Mouse (Mus musculus) CH12.LX (cell line): ENCODE data around the gene Rps11. TPM values are rescaled to one million over a fixed set of nuclear protein-coding genes. Genes with fewer than 3 reads are reported as not detected.
"Not testable (repeated sequence)": the region's sequence is repeated elsewhere in the genome, so short reads cannot be mapped to it uniquely, and the experiment has no call there.

ENCODE experiments used
- DNase-seq: peaks from one replicate; pipeline ENCODE4 v3.0.0-alpha.2; 2013; ENCODE audit errors: extremely low read depth
- H3K27ac ChIP-seq: 2 replicates; pipeline ENCODE4 v1.5.1; 2012; ENCODE audit warnings: low read depth, mild to moderate bottlenecking, control low read depth, moderate library complexity; ENCODE audit not compliant: insufficient read depth
- H3K27me3 ChIP-seq: replicated peaks from 2 replicates; pipeline ENCODE3; 2012; ENCODE audit warnings: inconsistent platforms
- H3K36me3 ChIP-seq, 2 experiments: replicated peaks in 1 of 2; 2 replicates each; pipeline versions ENCODE3 to v1.6.1; 2012; ENCODE audit warnings: inconsistent platforms in 1 of 2, low read length in 1 of 2, mild to moderate bottlenecking in 1 of 2, mixed read lengths in 1 of 2, moderate library complexity in 1 of 2; ENCODE audit not compliant: control insufficient read depth in 1 of 2, insufficient read depth in 1 of 2
- H3K4me1 ChIP-seq, 2 experiments: 2 replicates each; pipeline ENCODE4 v1.6.1; 2012; ENCODE audit warnings: inconsistent platforms in 1 of 2, moderate library complexity in 1 of 2; ENCODE audit not compliant: insufficient read depth in 2 of 2, control insufficient read depth in 1 of 2
- H3K4me2 ChIP-seq: 2 replicates; pipeline ENCODE4 v1.6.1; 2012; ENCODE audit warnings: low read depth, mild to moderate bottlenecking, control low read depth; ENCODE audit not compliant: poor library complexity, insufficient read depth, severe bottlenecking
- H3K4me3 ChIP-seq, 3 experiments: fragments of 150-350 bp in 1 of 3; sonication (generic) in 1 of 3; replicated peaks in 1 of 3; 2 replicates each; pipeline versions ENCODE3 to v1.5.1; 2011 to 2012; ENCODE audit warnings: low read depth in 2 of 3, low read length in 2 of 3, mild to moderate bottlenecking in 2 of 3, moderate library complexity in 2 of 3, control low read depth in 1 of 3, improper control_type of control experiment in 1 of 3, inconsistent platforms in 1 of 3, mixed read lengths in 1 of 3; ENCODE audit not compliant: poor library complexity in 1 of 3
- H3K79me2 ChIP-seq: replicated peaks from 2 replicates; pipeline ENCODE4 v1.6.1; 2012; ENCODE audit warnings: mild to moderate bottlenecking, moderate library complexity; ENCODE audit not compliant: control insufficient read depth, poor library complexity, insufficient read depth, severe bottlenecking; ENCODE audit errors: extremely low read depth
- H3K9ac ChIP-seq: 2 replicates; pipeline ENCODE4 v1.6.1; 2012; ENCODE audit warnings: low read depth, mild to moderate bottlenecking, control low read depth, moderate library complexity; ENCODE audit not compliant: insufficient read depth
- H3K9me3 ChIP-seq: replicated peaks from 2 replicates; pipeline ENCODE3; 2012; ENCODE audit warnings: low read length, inconsistent platforms, mixed read lengths
- CHD1 ChIP-seq: IDR thresholded peaks from 2 replicates; pipeline ENCODE4 v1.6.1; 2012; ENCODE audit warnings: low read depth, low read length, improper control_type of control experiment, inconsistent platforms
- CTCF ChIP-seq, 2 experiments: IDR thresholded peaks in 1 of 2; conservative IDR thresholded peaks in 1 of 2; 2 replicates each; pipeline ENCODE4 v1.5.1; 2011 to 2012; ENCODE audit warnings: low read depth in 2 of 2, low read length in 2 of 2, improper control_type of control experiment in 1 of 2, inconsistent platforms in 1 of 2, mild to moderate bottlenecking in 1 of 2, moderate library complexity in 1 of 2
- EP300 ChIP-seq: IDR thresholded peaks from 2 replicates; pipeline ENCODE4 v1.6.1; 2011; ENCODE audit warnings: low read length, improper control_type of control experiment
- ETS1 ChIP-seq: conservative IDR thresholded peaks from 2 replicates; pipeline ENCODE4 v1.6.1; 2012; ENCODE audit warnings: low read depth, mild to moderate bottlenecking, inconsistent platforms, low read length, improper control_type of control experiment, moderate library complexity
- HCFC1 ChIP-seq: IDR thresholded peaks from 2 replicates; pipeline ENCODE4 v1.6.1; 2012; ENCODE audit warnings: low read depth, mild to moderate bottlenecking, inconsistent platforms, low read length, improper control_type of control experiment
- JUND ChIP-seq: conservative IDR thresholded peaks from 2 replicates; pipeline ENCODE4 v1.6.1; 2011; ENCODE audit warnings: low read depth, low read length, improper control_type of control experiment
- KAT2A ChIP-seq: IDR thresholded peaks from 2 replicates; pipeline ENCODE4 v1.6.1; 2012; ENCODE audit warnings: low read length, improper control_type of control experiment, inconsistent platforms; ENCODE audit not compliant: insufficient replicate concordance
- MAFK ChIP-seq: IDR thresholded peaks from 2 replicates; pipeline ENCODE4 v1.6.1; 2011; ENCODE audit warnings: low read length, improper control_type of control experiment; ENCODE audit not compliant: insufficient replicate concordance
- MAX ChIP-seq: IDR thresholded peaks from 2 replicates; pipeline ENCODE4 v1.6.1; 2011; ENCODE audit warnings: low read length, improper control_type of control experiment
- MAZ ChIP-seq: IDR thresholded peaks from 2 replicates; pipeline ENCODE4 v1.6.1; 2012; ENCODE audit warnings: low read depth, mild to moderate bottlenecking, inconsistent platforms, low read length, improper control_type of control experiment, moderate library complexity
- MXI1 ChIP-seq: IDR thresholded peaks from 2 replicates; pipeline ENCODE4 v1.6.1; 2011; ENCODE audit warnings: mild to moderate bottlenecking, low read depth, low read length, improper control_type of control experiment
- MYC ChIP-seq: IDR thresholded peaks from 2 replicates; pipeline ENCODE4 v1.6.1; 2011; ENCODE audit warnings: low read depth, mild to moderate bottlenecking, improper control_type of control experiment, low read length
- NRF1 ChIP-seq: IDR thresholded peaks from 2 replicates; pipeline ENCODE4 v1.6.1; 2014; ENCODE audit warnings: low read depth, mild to moderate bottlenecking, inconsistent platforms, low read length, improper control_type of control experiment, moderate library complexity
- POLR2A ChIP-seq: IDR thresholded peaks from 2 replicates; pipeline ENCODE4 v1.6.1; 2011; ENCODE audit warnings: low read depth, mild to moderate bottlenecking, improper control_type of control experiment, low read length
- POLR2AphosphoS2 ChIP-seq: IDR thresholded peaks from 2 replicates; pipeline ENCODE4 v1.6.1; 2011; ENCODE audit warnings: low read depth, low read length, improper control_type of control experiment
- RCOR1 ChIP-seq: conservative IDR thresholded peaks from 2 replicates; pipeline ENCODE4 v1.6.1; 2012; ENCODE audit warnings: low read depth, mild to moderate bottlenecking, inconsistent platforms, low read length, improper control_type of control experiment
- SIN3A ChIP-seq: IDR thresholded peaks from 2 replicates; pipeline ENCODE4 v1.6.1; 2012; ENCODE audit warnings: low read length, improper control_type of control experiment, inconsistent platforms
- TBP ChIP-seq: conservative IDR thresholded peaks from 2 replicates; pipeline ENCODE4 v1.6.1; 2011; ENCODE audit warnings: low read depth, low read length, improper control_type of control experiment
- ZMIZ1 ChIP-seq: IDR thresholded peaks from 2 replicates; pipeline ENCODE4 v1.6.1; 2012; ENCODE audit warnings: low read depth, mild to moderate bottlenecking, inconsistent platforms, low read length, improper control_type of control experiment
- ZNF384 ChIP-seq: IDR thresholded peaks from 2 replicates; pipeline ENCODE4 v1.6.1; 2012; ENCODE audit warnings: low read depth, low read length, improper control_type of control experiment, inconsistent platforms
- dilution Hi-C: fragments of 300-500 bp; cut with MboI; formaldehyde crosslinking; loops from 2 replicates; pipeline ENCODE4 v1.14.3; 2020; ENCODE audit warnings: low sequenced_read_pairs; ENCODE audit not compliant: extremely low pct_unique_long_range_greater_than_20kb, extremely low pct_ligation_motif_present
- in situ Hi-C: fragments of 300-500 bp; cut with MboI; formaldehyde crosslinking; loops from 3 replicates; pipeline ENCODE4 v1.14.3; 2019; ENCODE audit warnings: low sequenced_read_pairs, low pct_ligation_motif_present, low pct_unique_long_range_greater_than_20kb, mixed read lengths
- polyA plus RNA-seq: library from polyadenylated mRNA; unstranded; fragments of >175 nt; gene quantifications from 2 replicates; pipeline ENCODE4 v1.2.1, GENCODE M21; 2012; ENCODE audit warnings: low read depth; ENCODE audit not compliant: insufficient read length
- total RNA-seq, 2 experiments: library from RNA; depleted of rRNA; stranded (reverse); fragments of 300-350 nt in 1 of 2; fragments of >200 nt in 1 of 2; gene quantifications; 2 replicates each; pipeline ENCODE4 v1.2.3; 2012 to 2014

Rps11 gene
- total and polyA plus RNA-seq, 3 experiments = 898 to 1,839 (median 1,699) TPM

DNA sequence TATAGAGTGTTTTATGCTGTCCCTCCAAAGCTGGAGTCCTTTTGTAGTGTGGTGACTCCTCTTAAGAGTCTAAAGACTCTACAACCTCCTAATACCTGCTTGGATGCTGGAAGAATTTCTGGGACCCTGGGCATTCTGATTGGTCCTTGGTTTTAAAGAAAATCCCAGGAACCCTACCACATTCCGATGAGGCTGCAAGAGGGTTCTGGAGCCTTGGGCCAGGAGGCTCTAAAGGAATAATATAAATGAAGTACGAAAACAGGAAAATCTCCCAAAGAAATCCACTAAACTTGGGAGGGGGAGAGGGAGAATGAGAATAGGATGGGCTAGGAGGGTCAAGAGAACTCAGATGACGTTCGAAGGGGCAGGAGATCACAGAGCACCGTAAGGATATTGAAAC lies 29.3 kb upstream of the Rps11 start:
- DNase-seq = no peak
- in situ Hi-C loops = no loop called here
- Histone ChIP-seq H3K4me1 (peaks cover 5 to 36% of the 10 kb centered on the region in 2 experiments), H3K27me3 (no peaks in the 10 kb centered on the region), H3K36me3 (peaks cover 0 to 35% of the 10 kb centered on the region in 2 experiments), H3K4me2 (peak overlapping the region; percentile 78), H3K9me3 (no peaks in the 10 kb centered on the region), H3K79me2 (no peaks in the 10 kb centered on the region), H3K27ac (peak overlapping the region; percentile 83; the same call in 1 of the 2 replicates), H3K4me3 (peak overlapping the region; percentile 62 to 90 (median 74))
- dilution Hi-C loops = no loop called here
- TF ChIP-seq JUND (no peak), SIN3A (no peak), MAFK (no peak), ETS1 (no peak), MXI1 (no peak), POLR2A (no peak), ZMIZ1 (no peak), MAX (no peak), MYC (no peak), KAT2A (no peak), ZNF384 (no peak), POLR2AphosphoS2 (no peak), HCFC1 (no peak), MAZ (no peak), TBP (no peak), CHD1 (no peak), EP300 (no peak), RCOR1 (no peak), NRF1 (no peak)
- TF ChIP-seq, all 38 proteins: peak for 0
- peak overlapping the region; percentile 96 for H3K9ac ChIP-seq

GRCm38 (mm10) chr7:45153052-45153451 lies 28.8 kb upstream of the Rps11 start:
- H3K36me3 ChIP-seq = peaks cover 0 to 35% of the 10 kb centered on the region in 2 experiments
- dilution Hi-C loops, H3K27ac ChIP-seq, H3K9me3 ChIP-seq, DNase-seq, H3K79me2 ChIP-seq: not testable (repeated sequence)
- TF ChIP-seq TBP (peak; percentile 60; the same call in 1 of the 2 replicates), CTCF (conservative IDR thresholded peaks at IDR 0.05 in 1 of 2, IDR thresholded peaks at IDR 0.05 in 1 of 2; ENCODE audit: low read depth in 2 of 2, low read length in 2 of 2) (0 out of 4 replicates have a peak, but pooled peaks of 1 of the 2 experiments have one; percentile 10)
- TF ChIP-seq, all 38 proteins: peak for 2; not testable (repeated sequence) for 36
- Histone ChIP-seq H3K4me1 (peaks cover 5 to 38% of the 10 kb centered on the region in 2 experiments), H3K4me3 (peak overlapping the region in 1 of 3 experiments; percentile 74), H3K4me2 (0 out of 2 replicates have a peak overlapping the region, but pooled peaks have one; percentile 78)
- H3K27me3 ChIP-seq, H3K9ac ChIP-seq, in situ Hi-C loops: not testable (repeated sequence)
